Mouse (Mus musculus) gastrocnemius, adult 2 months (tissue): ENCODE results near the gene Rfx8. TPM values are rescaled to one million over a fixed set of nuclear protein-coding genes. Genes with fewer than 3 reads are reported as not detected.

Experiments
- DNase-seq: peaks from one replicate; pipeline ENCODE4 v3.0.0; 2022
- H3K27ac ChIP-seq: fragments of 200-600 bp; 2 replicates; pipeline ENCODE4 v1.8.1; 2022; ENCODE audit warnings: mild to moderate bottlenecking
- H3K4me3 ChIP-seq: fragments of 200-600 bp; 2 replicates; pipeline ENCODE4 v1.8.1; 2022; ENCODE audit warnings: mild to moderate bottlenecking, moderate library complexity
- CTCF ChIP-seq: fragments of 200-600 bp; IDR thresholded peaks from 2 replicates; pipeline ENCODE4 v1.8.1; 2022; ENCODE audit warnings: antibody characterized with exemption, mild to moderate bottlenecking, moderate library complexity
- intact Hi-C: fragments of 180-260 bp; cut with DNase I; formaldehyde crosslinking; loops from one replicate; pipeline ENCODE4 v1.15.1; 2025
- long read RNA-seq, 2 experiments: library from polyadenylated mRNA; stranded (forward); transcript quantifications; one replicate each; pipeline ENCODE4 v2.0.0; 2021
- total RNA-seq, 2 experiments: library from RNA; stranded (reverse); gene quantifications; 2 replicates each; pipeline ENCODE4 v1.2.3; 2021

Rfx8 gene
- not detected for total RNA-seq
- long read RNA-seq, experiment 1, result 0 reads
- long read RNA-seq, experiment 2, result 0 reads

- peak within 1 kb of the TSS; percentile 68 for H3K27ac ChIP-seq
- intact Hi-C loops, result no loop called here
Observed at GRCm38 (mm10) chr1:39720632-39721350, at the start of gene Rfx8. Gene Rfx8, minus strand, starts transcription at chr1:39720997.

GRCm38 (mm10) chr1:39770436-39770835 is 49.6 kb upstream of the Rfx8 start:
- Histone ChIP-seq H3K4me3 (no peak overlapping the region), H3K27ac (peak overlapping the region; percentile 62)
- intact Hi-C loops, result no loop called here
- TF ChIP-seq CTCF, result no peak
- no peak for DNase-seq

More at GRCm38 (mm10) chr1:39720632-39721350, at the start of gene Rfx8:
- peak within 1 kb of the TSS; percentile 71 for H3K4me3 ChIP-seq
- TF ChIP-seq CTCF, result no peak
- no peak for DNase-seq

GRCm38 (mm10) chr1:39768017-39768416 is 47.2 kb upstream of the Rfx8 start:
- intact Hi-C loops, result no loop called here
- TF ChIP-seq CTCF, result no peak

GRCm38 (mm10) chr1:39765854-39766493 is 45.2 kb upstream of the Rfx8 start:
- no peak for DNase-seq
- intact Hi-C loops, result no loop called here
- no peak for TF ChIP-seq CTCF
- Histone ChIP-seq H3K4me3 (no peak overlapping the region), H3K27ac (no peak overlapping the region)

More at GRCm38 (mm10) chr1:39768017-39768416, 47.2 kb upstream of the Rfx8 start:
- DNase-seq, result no peak
- no peak overlapping the region for H3K4me3 ChIP-seq
- no peak overlapping the region for H3K27ac ChIP-seq

GRCm38 (mm10) chr1:39762025-39762370 is 41.2 kb upstream of the Rfx8 start:
- Histone ChIP-seq H3K4me3 (peak overlapping the region; percentile 62), H3K27ac (peak overlapping the region; percentile 80)
- TF ChIP-seq CTCF, result no peak
- DNase-seq, result peak; percentile 84
- intact Hi-C loops, result loop anchor here (5.0 kb wide), 1 partner anchor 220 kb away; no protein-coding TSS in a partner anchor

- H3K27ac ChIP-seq, result peak overlapping the region; percentile 80
- peak; percentile 70 for DNase-seq
- peak; percentile 68 for TF ChIP-seq CTCF
- intact Hi-C loops, result loop anchor here (1.0 to 5.0 kb wide), 2 partner anchors 174 to 221 kb away; no protein-coding TSS in a partner anchor
- peak overlapping the region; percentile 62 for H3K4me3 ChIP-seq
Observed at GRCm38 (mm10) chr1:39761211-39762024, 40.6 kb upstream of the Rfx8 start.

GRCm38 (mm10) chr1:39760181-39760715 is 39.5 kb upstream of the Rfx8 start:
- TF ChIP-seq CTCF, result no peak
- H3K4me3 ChIP-seq, result no peak overlapping the region
- intact Hi-C loops, result loop anchor here (5.0 kb wide), 1 partner anchor 222 kb away; no protein-coding TSS in a partner anchor
- peak overlapping the region; percentile 77 for H3K27ac ChIP-seq
- DNase-seq, result no peak

GRCm38 (mm10) chr1:39759231-39760175 is 38.7 kb upstream of the Rfx8 start:
- TF ChIP-seq CTCF, result no peak
- Histone ChIP-seq H3K4me3 (no peak overlapping the region), H3K27ac (peak overlapping the region; percentile 77)
- intact Hi-C loops, result loop anchor here (5.0 kb wide), 1 partner anchor 223 kb away; no protein-coding TSS in a partner anchor
- DNase-seq, result peak; percentile 40

GRCm38 (mm10) chr1:39758244-39758643 is 37.4 kb upstream of the Rfx8 start:
- Histone ChIP-seq H3K4me3 (no peak overlapping the region), H3K27ac (peak overlapping the region; percentile 77)
- no peak for TF ChIP-seq CTCF
- peak; percentile 77 for DNase-seq
- intact Hi-C loops, result no loop called here

- intact Hi-C loops, result no loop called here
- TF ChIP-seq CTCF, result no peak
- H3K4me3 ChIP-seq, result no peak overlapping the region
- DNase-seq, result peak; percentile 37
- H3K27ac ChIP-seq, result no peak overlapping the region; the same call in 1 of the 2 replicates
Observed at GRCm38 (mm10) chr1:39756952-39757351, 36.2 kb upstream of the Rfx8 start.
